Mouse (Mus musculus) lung, postnatal 36 days (tissue): ENCODE measurements around the gene Pcolce.

Source experiments
- DNase-seq: peaks from one replicate; pipeline ENCODE4 v3.0.0; 2022; ENCODE audit warnings: mixed read lengths

Gene Pcolce

DNA sequence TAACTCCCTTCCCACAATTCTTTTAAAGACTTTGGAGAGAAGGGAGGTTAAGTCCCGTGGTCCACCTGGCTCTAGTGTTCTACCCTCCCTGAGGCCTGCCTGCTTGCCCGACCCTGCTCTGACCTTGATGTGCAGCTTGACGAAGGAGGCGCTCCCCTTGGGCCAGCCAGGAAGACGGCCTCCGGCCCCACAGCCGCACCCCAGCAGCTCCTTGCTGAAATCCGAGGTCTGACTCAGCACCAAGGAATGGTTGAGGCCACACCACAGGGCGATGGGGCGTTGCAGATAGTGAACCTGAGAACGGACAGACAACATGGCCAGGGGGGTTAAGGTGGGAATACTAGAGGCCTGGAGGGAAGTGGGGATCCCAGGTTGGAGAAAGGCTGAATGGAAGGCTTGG, at the start of gene Pcolce:
Gene Pcolce, minus strand, starts transcription at position 235 of the 400 bp plus-strand sequence.
- DNase-seq: peak; percentile 56

DNA sequence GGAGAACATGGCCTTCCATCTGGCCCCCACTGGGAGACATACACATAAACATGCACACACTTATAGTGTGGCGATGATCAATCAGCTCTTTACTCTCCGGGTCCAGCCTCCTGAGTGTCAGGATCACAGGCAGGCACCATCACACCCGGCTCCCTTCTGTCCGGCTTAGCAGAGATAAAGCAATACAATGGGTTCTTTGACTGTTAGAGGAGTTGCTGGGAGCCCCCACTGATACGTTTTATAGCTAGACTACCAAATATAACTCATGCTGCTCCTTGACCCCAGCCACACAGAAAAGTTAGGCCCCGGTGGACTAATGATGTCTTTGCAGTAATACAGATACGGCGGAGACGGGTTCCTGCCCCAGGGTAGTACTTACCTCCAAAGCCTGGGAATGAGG, 49.5 kb upstream of the Pcolce start:
- no peak for DNase-seq

- DNase-seq: peak; percentile 83
These were observed 46.6 kb upstream of the Pcolce start for GRCm38 (mm10) chr5:137660064-137660688.

- peak; percentile 87 for DNase-seq
These were observed 43.4 kb upstream of the Pcolce start for GRCm38 (mm10) chr5:137656977-137657376.

- DNase-seq: no peak
These were observed 41.2 kb upstream of the Pcolce start for GRCm38 (mm10) chr5:137654746-137655145.

DNA sequence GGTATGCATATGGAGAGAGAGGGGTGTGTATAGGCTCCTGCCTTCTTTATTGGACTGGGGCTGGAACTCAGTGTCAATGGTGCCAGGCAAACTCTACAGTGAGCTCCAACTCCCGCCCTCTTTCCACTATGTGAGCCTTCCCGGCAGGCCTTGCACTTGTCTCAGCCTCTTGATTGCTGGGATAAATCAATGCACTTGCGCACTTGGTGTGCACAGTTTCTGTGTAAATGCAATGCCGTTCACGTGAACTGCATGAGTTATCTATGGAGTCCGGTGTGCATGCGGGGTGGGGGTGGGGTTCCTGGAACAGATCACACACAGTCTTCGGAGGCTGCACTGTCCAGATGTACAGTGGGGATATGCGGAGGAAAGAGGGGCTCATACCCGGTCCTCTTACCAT, 39.8 kb upstream of the Pcolce start:
- DNase-seq: no peak

- peak; percentile 89 for DNase-seq
These were observed 38.9 kb upstream of the Pcolce start for GRCm38 (mm10) chr5:137652474-137652873.

DNA sequence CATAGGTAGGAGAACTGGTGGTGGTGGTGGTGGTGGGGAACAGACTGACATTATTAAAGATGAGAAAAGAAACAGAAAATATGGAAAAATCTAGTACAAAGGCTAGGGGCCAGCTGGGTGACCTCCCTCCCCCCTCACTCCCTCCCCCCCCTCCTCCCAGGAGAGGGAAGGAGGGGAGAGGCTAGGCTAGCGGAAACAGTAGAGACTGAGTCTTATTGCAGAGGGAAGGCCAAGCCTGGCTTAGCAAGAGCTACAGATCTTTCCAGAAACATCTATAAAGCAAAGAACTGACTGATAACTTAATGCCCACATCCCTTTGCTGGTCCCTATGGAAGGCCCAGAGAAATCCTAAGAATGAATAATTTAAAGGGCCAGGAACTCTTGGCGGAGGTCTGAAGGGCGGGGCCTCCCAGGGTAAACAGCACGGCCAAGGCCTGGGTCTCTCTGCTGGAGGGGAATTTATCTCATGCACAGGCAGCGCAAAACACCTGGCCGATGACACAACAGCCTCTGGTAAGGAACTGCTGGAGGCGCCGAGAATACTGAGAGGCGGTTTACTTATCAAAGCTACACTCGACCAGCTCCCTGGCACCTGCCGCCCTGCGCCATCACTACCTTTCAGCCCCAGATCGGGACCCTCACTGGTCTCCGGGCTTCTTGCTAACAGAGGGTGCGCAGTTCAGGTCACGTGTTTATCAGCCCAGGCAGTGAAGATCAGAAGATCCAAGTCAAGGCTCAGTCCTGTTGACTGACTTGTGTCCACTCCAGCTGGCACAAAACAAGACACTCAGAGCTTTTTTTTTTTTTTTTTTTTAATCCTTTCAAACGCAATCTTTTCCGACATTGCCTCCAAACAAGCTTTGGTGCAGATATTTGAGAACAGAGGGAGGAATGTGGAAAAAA, 36.3 kb upstream of the Pcolce start:
- peak; percentile 34 for DNase-seq

GRCm38 (mm10) chr5:137649251-137649650, 35.7 kb upstream of the Pcolce start:
- no peak for DNase-seq

GRCm38 (mm10) chr5:137647827-137648601, 34.4 kb upstream of the Pcolce start:
- DNase-seq: no peak

GRCm38 (mm10) chr5:137645652-137646091, 32.1 kb upstream of the Pcolce start, which contains the start of gene Irs3:
Gene Irs3, minus strand, starts transcription at chr5:137645714.
- DNase-seq: peak; percentile 61

- peak; percentile 45 for DNase-seq
These were observed 31.6 kb upstream of the Pcolce start for GRCm38 (mm10) chr5:137645091-137645651.

- DNase-seq: no peak
These were observed 30.9 kb upstream of the Pcolce start for GRCm38 (mm10) chr5:137644484-137644883.

DNA sequence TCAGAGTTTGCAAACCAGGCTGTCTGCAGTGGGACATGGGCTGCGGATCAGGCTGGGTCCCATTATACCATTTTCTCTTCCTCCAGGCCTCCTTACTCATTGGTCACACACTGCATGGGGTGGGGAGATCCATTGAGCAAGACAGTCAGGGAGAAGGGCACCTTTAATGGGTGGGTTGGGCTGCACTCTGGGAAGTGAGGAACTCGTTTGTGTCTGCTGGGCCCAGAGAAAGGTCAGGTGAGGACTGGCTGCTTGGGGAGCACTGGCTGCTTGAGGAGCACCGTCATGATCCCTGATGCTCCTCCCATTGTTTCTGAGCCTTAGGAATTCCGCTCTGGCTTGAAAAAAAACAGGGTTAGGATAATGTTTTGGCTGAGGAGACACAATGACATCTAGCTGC, 29.3 kb upstream of the Pcolce start:
- DNase-seq: no peak

DNA sequence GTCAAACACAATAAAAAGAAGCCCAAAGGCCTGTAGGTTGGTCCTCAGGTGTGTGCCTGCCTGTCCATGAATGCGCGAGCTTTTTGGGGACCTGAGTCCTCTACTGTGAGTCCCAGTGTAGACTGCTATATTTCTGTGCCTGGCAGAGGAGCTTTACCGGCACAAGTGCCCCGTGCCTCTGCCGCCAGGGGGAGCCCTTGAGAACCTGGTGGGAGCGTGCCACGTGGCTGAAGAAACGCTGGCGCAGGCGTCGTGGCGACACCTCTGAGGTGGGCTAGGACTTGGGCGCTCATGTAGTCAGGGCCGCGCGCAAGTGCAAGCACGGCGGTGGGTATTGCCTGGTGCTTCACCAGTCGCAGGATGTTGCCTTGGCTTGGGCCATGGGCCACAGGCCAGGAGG, 27.5 kb upstream of the Pcolce start, which contains the start of gene Sap25:
Gene Sap25, plus strand, starts transcription at position 281 of the 400 bp plus-strand sequence.
- DNase-seq: peak; percentile 46

DNA sequence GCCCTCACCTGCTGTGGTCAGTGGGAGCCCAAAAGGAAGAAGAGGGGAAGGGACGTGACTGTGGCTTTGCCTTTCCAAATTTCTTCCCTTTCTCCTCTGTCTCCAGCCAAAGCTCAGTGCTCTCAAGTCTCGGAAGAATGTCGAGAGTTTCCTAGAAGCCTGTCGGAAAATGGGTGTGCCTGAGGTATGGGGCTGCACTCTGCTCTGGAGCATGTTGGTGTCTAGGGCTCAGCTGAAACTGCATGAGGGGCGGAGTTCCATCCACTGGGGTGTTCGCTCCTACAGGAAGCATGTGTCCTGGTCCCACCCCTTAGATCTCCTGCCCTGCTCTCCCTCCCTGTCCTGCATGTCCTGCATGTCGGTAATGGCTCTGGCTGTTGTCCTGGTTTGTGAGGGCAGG, 25.9 kb upstream of the Pcolce start:
- peak; percentile 58 for DNase-seq

DNA sequence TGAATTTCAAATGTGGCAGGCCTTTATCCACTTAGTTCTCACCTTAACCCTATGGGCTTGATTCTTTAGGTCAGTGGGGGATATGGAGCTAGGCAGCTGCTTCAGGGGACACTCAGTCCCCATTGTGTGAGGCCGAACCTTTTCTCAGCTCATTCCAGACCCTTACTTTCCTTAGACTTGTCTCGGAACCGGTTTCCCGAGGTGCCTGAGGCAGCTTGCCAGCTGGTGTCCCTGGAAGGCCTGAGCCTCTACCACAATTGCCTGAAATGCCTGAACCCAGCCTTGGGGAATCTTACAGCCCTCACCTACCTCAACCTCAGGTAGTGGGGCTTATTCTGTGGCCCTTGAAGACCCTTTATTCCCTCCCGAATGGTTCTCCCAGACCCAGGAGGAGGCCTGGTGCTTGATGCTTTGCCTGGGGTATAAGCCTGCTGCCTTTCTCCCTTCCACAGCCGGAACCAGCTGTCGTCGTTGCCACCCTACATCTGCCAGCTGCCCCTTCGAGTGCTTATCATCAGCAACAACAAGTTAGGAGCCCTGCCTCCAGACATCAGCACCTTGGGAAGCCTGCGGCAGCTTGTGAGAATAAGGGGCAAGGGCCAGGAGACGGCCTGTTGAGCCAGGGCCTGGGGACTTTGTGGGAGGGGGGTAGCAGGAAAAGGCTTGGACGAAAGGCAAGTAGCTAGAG, 20.0 kb upstream of the Pcolce start:
- peak; percentile 83 for DNase-seq

- no peak for DNase-seq
These were observed 18.0 kb upstream of the Pcolce start for GRCm38 (mm10) chr5:137631591-137631990.

DNA sequence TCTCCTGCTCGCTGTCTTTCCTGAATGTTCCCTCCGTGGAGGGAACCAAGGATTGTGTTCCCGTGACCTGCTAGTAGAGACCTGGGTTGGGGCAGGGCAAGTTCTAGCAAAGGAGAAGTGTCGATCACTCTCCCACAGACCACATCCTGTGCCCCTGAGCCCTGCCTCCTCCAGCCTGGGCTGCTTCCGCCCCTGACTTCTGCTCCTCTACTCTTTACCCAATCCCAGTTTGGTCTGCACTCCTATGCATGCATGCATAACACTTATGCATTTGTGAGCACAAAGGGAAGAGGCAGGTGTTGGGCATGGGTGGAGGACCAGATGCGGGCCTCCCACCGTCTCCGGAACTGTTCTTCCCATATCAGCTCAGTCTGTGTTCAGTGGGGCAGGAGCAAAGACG, 17.6 kb upstream of the Pcolce start:
- peak; percentile 76 for DNase-seq

DNA sequence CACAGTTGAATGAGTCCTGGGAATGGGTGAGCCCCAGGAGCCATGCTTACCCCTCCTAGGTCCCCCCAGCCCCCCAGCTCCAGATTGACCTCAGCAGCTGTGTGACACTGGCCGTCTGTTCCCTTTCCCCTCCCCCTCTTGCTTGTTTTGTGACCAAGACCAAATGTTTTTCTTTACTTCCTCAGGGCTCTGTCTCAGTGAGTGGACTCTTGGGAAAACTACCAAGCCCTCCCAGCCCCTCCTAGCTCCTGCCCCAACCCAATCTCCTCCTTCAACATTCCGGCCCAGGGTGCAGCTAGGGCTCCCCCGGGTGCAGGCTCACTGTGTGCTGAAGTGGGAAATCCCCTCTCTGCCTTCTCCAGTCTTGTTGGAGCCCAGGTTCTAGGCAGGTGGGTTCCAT, 17.0 kb upstream of the Pcolce start:
- peak; percentile 76 for DNase-seq

DNA sequence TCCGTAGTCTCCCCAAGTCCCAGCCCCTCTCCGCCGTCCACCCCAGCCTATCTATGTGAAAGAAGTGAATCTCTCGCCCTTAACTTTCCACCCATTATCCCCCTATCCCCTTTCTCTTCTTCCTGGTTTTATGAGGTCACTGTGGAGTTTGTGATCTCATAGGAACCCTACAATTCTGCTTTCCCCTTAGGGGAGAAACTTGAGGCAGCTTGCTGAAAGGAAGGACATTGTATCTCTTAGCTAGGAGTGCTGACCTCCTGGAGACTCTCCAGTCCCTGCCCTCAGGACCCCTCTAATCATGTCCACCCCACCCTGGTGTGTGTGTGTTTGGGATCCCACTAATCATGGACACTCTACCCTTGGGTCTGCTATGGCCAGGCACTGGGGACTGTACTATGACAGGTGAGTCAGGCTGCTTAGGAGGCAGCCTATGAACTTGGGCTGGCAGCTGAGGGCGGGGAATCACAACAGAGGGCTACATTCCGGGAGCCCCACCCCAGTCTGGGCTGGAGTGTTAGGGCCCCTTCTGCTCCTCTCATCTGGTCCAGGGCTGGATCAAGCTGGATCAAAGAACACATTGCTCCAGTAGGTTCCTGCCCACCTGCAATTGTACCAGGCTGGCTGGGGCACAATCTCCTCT, 16.4 kb upstream of the Pcolce start:
- peak; percentile 75 for DNase-seq

- peak; percentile 80 for DNase-seq
These were observed 15.7 kb upstream of the Pcolce start for GRCm38 (mm10) chr5:137629306-137629721.
